Mouse (Mus musculus): ENCODE results near the gene Thrb. TPM values are rescaled to one million over a fixed set of nuclear protein-coding genes. Genes with fewer than 3 reads are reported as not detected.

Gene Thrb
- total RNA-seq, 2 experiments from 2014 or later = 19.3 to 23.8 TPM

GRCm38 (mm10) chr14:17753429-17753828 lies 93.4 kb downstream of the Thrb start:
- intact Hi-C loops (cut with DNase I) = no loop called here
- no peak for DNase-seq

DNA sequence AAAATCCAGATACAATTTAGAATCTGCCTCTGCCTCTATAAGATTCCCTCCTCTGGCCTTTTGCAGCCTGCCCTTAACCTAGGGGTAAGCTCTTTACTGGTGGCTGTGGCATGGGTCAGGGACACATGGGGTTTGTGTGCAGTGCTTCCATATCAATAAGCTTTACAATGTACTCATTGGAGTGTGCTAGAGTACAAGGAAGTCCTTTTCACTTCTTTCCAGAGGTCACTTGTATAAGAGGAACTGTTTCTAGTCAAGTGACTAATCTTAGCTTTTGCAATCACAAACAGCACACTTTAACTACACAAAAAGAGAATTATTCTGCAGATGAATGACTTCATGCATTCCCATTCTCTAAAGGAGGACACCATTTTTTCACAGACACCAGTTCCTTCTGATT lies 96.7 kb downstream of the Thrb start:
- DNase-seq = no peak
- intact Hi-C loops (cut with DNase I) = no loop called here

GRCm38 (mm10) chr14:17767987-17768386 lies 107.9 kb downstream of the Thrb start:
- no peak for DNase-seq
- intact Hi-C loops (cut with DNase I) = no loop called here

GRCm38 (mm10) chr14:17774404-17774803 lies 114.3 kb downstream of the Thrb start:
- DNase-seq = no peak
- intact Hi-C loops (cut with DNase I) = no loop called here

DNA sequence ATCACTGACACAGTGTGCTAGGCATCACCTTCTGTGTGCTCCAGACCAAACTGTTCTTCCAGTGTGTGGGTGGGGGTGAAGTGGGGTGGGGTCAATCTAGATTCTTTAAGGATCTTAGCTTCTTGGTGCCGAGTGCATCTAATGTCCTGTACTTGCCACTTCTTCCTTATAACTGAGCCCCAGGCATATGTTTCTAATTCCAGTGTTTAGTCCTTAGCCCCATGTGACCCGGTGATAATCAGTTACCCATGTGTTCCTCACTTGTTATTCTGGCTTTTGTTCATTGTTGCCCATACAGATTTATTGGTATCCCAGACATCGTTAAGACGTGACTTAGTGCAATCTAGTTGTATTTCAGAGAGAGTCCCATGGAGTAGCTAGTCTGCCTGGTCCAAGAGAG lies 121.9 kb downstream of the Thrb start:
- intact Hi-C loops (cut with DNase I) = no loop called here

DNA sequence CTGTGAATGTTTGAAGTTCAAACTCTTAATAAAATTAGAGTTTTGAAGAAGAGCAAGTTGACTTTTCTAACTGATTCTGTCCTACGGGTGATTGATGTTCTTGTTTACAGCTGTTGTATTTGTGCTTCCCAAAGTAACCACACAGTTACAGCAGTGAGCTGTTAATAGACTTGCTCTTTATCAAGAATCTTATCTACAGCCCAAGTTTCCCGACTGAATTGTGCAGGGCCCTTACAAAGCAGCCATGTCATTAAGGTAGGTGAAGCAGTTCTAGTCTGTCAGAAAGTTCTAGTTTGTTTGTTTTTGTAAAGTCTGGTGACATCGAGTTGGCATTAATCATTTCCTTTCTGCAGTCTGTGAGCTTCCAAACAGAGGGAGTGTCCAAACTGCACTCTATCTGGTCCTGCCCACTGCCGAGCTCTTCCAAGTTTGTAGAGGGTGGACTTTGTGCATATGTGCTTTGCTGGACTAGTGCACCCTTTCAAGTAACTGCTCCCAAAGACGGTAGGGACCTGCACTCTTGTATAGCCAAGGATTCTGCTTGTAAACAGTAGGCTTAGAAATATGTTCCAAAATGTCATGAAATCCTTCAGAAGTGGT lies 124.2 kb downstream of the Thrb start:
- intact Hi-C loops (cut with DNase I) = no loop called here
- DNase-seq = no peak

More for the DNA sequence above, 121.9 kb downstream of the Thrb start:
- no peak for DNase-seq

- intact Hi-C loops (cut with DNase I) = no loop called here
- no peak for DNase-seq
Measured at GRCm38 (mm10) chr14:17785370-17785769, 125.3 kb downstream of the Thrb start.

- no peak for DNase-seq
- intact Hi-C loops (cut with DNase I) = no loop called here
Measured at GRCm38 (mm10) chr14:17786249-17786648, 126.2 kb downstream of the Thrb start.

DNA sequence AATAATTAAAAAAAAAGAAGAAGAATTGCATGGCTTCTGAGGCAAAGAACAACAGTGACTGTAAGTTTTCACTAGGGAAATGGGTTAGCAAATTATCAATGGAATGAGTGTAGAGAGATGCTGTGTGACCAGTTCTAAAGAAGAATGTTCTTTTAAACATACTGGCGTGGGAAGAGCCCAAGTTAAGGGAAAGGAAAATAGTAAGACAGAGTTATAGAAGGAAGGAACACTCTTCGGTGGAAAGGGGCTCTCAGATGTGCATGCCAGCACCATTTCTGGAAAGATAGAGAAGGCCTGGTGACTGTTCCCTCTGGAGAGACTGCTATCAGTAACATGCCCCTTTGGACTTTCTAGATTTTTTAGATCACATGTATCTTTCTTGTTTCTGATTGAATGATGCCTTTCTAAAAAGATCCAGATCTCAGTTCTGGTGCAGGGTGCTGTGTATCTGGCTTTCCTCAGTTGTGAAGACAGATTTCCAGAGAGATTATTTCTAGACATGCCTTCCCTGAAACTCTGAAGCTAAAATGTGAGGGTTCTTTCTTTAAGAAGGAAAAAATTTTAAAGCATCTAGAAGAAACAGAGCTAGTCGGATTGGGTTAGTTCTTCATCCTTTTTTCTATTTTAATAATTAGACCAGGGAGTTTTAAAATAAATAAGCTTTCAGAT lies 144.0 kb downstream of the Thrb start:
- intact Hi-C loops (cut with DNase I) = no loop called here
- no peak for DNase-seq

DNA sequence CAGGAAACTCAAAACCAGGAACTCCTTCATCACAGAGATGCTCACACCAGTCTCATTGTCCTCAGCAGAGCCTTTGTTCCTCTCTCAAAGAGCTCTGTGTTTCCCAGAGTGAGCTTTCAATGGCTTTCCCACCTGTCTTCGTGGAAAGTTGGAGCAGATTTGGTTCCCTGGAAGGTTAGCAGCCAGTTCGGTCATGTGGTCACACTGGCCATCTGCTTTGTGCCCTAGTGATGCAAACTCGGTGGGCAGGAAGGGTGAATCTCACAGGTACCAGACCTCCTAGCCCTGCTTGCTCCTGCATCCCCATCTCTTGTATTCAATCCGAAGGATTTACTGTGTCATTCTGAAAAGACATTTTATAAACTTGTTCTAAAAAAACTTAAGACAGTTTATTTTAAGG lies 151.0 kb downstream of the Thrb start:
- DNase-seq = no peak
- intact Hi-C loops (cut with DNase I) = no loop called here

DNA sequence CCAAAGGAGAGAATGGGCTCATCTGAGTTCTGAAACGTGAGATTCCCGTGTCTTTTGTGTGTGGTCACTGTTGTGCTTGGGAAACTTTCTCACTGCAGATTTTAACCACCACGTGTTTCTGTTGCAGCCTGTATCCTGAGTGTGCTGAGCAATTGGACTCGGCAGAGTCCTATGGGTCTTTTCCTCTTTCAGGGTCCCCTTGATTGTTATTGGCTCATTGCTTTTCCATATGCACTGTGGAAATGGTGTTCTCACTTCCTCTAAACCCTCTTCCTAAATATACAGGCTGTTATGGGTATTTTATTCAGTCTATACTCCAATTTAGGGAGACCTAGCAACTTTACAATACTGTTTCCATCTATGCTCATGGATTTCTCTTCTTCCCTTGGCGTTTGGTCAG lies 152.4 kb downstream of the Thrb start:
- no peak for DNase-seq
- intact Hi-C loops (cut with DNase I) = no loop called here

- DNase-seq = no peak
- intact Hi-C loops (cut with DNase I) = no loop called here
Measured at GRCm38 (mm10) chr14:17815103-17815502, 155.0 kb downstream of the Thrb start.

GRCm38 (mm10) chr14:17818086-17818485 lies 158.0 kb downstream of the Thrb start:
- intact Hi-C loops (cut with DNase I) = no loop called here
- no peak for DNase-seq

GRCm38 (mm10) chr14:17822754-17823153 lies 162.7 kb downstream of the Thrb start:
- DNase-seq = no peak
- intact Hi-C loops (cut with DNase I) = no loop called here

- no peak for DNase-seq
- intact Hi-C loops (cut with DNase I) = no loop called here
Measured at GRCm38 (mm10) chr14:17827401-17827800, 167.3 kb downstream of the Thrb start.

DNA sequence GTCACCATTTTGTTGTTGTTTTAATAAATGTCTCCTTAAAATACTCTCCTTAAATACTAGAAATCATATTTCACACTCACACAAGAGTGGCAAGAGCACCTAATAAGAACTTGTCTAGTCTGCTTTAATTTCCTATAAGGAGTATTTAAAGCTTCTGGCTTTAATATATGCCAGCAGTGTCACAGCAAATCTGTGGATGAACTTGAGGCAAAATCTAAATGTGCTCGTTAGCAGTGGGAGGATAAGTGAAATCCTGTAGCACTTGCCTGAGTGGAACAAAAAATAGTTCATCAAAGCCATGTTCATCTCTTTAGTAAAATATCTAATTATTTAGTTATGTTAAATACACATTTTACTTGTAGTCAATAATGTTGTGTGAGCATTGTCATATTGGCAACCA lies 175.7 kb downstream of the Thrb start:
- intact Hi-C loops (cut with DNase I) = no loop called here
- DNase-seq = no peak

DNA sequence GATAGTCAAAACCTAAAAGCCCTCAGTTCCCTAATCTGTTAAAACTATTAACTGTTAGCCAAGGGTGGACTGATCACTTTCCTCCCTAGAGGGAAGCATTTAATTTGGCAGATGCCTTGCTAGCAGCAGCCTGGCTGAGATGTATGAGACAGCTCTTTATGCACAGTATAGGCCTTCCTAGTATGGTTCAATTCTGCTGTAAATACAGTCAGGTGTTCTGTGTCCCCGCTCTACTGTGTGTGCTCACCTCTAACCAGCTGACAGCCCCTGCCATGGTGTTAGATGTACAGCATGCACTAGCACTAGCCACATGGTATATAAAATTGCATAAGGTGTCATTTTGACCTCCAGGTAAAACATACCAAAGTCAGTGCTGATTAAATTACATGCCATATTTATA lies 176.7 kb downstream of the Thrb start:
- no peak for DNase-seq
- intact Hi-C loops (cut with DNase I) = no loop called here

DNA sequence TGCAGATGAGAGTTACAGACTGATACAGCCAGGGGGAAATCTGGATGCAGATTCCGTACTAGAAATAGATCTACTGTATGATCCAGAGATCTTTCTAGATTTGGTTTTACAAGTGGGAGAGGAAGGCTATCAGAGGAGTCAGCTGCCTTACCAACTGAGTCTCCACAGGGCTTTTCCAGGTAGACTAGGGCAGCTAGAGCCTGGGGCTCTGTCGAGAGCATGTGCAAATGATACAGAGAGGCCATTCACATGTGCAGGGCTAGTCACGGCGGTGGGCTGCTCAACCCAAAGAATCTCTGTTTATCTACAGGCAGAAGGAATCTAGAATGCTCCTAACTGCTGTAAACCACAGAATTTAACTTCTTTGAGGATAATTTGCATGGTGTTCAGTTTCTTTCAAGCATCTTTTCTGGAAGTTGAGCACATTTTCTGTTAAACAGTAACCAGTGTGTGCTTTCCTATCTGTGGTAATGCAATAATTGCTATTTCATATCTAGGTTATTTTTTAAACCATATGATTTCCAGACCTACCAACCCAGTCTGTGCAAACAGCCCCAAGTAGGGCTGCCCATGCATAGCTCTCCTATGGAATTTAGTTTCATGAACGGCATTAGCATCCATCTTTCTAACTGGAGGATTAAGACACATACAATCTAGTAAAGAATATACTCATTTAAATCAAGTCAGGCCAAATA lies 185.1 kb downstream of the Thrb start:
- intact Hi-C loops (cut with DNase I) = no loop called here
- DNase-seq = no peak

GRCm38 (mm10) chr14:17845871-17846270 lies 185.8 kb downstream of the Thrb start:
- no peak for DNase-seq
- intact Hi-C loops (cut with DNase I) = no loop called here

DNA sequence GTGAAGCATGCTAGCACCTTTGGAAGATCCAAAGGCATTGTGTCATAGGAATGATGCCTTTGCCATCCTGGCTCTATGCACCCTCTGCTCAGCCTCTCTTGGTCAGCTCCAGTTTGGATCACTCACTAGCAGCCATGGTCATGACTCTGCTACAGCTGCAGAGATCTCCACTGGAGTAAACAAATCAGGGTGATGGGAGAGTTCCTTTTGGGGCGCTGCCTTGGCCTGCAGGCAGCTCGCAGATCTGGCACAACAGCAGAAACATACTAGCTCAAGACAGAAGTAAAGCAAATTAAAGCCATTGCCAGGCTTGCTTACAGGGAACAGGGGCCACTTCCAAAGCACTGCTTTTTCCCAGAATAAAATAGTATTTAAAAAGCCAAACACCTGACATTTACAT lies 186.6 kb downstream of the Thrb start:
- DNase-seq = no peak
- intact Hi-C loops (cut with DNase I) = no loop called here

- DNase-seq = no peak
- intact Hi-C loops (cut with DNase I) = no loop called here
Measured at GRCm38 (mm10) chr14:17847211-17847610, 187.2 kb downstream of the Thrb start.

DNA sequence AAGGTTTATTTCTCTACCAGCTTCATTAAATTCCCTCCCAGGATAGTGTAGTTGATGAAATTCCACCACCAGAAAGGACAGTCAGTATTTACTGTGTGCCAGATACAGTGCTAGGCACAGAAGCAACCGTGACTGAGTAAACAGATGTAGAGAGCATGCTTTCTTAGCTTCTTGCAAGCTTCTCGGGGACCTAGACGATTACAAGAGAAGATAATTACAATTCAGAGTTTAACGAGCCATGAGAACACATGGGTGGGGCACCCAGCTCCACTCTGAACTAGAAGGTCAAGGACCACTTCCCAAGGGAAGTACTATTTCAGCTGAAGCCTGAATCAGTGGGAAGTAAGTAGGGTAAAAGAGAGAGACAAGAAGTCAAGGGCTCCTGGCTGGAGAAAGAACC lies 190.3 kb downstream of the Thrb start:
- no peak for DNase-seq
- intact Hi-C loops (cut with DNase I) = no loop called here

All from gastrocnemius, postnatal 36 days (tissue).